Mouse (Mus musculus): ENCODE data around the gene Csnk1g1.

The Csnk1g1 gene

DNA sequence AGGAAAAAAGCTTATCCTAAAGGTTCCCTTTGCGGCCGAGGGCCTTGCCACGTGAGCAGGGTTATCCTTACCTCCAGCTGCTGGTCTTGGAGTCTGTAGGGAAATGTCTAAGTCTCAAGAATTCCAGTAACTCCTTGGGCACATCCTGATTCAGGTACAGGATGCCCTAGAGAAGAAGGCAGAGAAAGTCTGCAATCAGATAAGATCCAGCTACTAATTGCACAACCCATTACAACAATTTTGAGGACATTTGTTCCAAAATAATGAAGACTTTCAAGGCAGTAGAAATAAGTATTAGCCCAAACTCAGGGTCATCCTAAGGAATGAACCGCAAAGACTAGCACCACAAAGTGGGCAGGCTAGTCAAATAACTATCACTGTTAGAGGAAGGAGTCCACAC is 159.3 kb downstream of the Csnk1g1 start:
- no peak for DNase-seq (ENCODE audit: low spot score)

DNA sequence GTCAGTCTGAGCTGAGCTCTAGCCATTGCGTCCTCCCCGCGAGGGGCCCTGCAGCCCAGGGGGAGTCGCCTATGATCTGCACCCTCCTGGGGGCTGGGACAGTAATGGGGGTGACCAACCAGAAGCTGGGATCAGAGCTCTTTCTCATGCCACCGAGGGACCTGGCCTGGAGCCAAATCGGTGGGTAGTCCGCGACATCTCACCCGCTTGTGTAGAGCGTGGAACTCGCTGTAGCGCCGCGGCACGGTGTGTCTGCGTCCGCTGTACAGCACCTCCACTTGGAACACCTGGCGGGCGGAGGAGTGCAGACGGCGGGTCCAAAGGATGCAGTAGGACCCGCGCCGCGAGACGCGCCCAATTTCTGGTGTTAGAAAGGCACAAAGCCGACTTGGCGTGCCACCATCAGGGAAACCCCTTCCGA is 160.3 kb downstream of the Csnk1g1 start:
- DNase-seq (ENCODE audit: low spot score), result peak; percentile 46

DNA sequence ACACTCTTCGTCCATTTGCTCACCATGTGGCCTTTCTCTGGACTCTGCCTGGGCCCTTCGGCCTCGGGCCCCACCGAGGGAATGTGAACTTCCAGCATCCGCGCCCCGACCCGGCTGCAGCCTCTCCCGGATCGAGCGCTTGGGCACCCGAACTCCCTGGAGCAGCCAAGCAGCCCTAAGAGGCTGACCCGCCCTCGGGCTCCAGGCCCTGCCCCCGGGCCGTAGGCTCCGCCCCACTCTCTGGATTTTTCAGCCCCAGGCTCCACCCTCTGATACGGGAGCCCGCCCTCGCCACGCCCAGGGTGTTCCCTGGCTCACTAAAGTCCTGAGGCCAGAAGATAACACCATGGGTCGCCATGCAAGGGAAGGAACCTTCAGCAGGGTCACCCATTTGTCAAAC is 160.9 kb downstream of the Csnk1g1 start, which contains the start of gene Snx22:
Gene Snx22 (minus strand): TSS at position 137 of the 400 bp plus-strand sequence.
- peak; percentile 97 for DNase-seq (ENCODE audit: low spot score)

DNA sequence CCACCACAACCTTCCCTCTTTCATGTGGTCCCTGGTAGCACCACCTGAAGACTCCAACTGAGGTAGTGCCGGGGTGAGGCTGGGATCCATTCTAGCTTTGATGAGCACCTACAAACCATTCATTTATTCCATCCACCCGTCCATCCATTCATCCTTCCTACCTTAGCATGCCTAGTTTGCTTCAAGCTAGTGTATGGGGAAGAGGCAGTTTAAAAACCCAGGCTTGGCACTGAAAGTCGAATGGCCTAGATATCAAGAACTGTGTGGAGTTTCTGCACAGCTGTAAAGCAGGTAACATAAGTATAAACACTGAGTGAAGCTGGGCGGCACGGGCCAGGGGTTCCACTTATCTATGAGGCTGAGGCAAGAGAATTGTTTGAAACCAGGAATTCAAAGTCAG is 161.4 kb downstream of the Csnk1g1 start:
- no peak for DNase-seq (ENCODE audit: low spot score)

DNA sequence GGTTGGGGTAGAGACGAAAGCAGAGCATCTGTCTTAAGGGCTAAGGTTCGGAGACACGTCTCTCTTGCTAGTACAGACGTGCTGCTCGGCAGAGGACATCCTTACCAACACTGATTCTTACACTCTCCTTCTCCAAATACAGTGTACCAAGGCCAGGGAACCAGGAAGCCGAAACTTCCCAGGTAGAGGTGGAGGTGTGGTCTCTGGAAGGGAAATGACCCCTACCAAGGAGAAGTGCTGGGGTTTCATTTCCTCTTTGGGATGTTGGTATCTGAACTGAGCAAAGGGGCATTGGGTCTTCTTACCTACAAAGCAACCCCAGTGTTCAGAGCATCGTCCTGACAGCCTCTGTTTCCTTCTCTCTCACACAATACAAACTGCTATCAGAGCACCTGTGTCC is 164.0 kb downstream of the Csnk1g1 start:
- DNase-seq (ENCODE audit: low spot score), result no peak

DNA sequence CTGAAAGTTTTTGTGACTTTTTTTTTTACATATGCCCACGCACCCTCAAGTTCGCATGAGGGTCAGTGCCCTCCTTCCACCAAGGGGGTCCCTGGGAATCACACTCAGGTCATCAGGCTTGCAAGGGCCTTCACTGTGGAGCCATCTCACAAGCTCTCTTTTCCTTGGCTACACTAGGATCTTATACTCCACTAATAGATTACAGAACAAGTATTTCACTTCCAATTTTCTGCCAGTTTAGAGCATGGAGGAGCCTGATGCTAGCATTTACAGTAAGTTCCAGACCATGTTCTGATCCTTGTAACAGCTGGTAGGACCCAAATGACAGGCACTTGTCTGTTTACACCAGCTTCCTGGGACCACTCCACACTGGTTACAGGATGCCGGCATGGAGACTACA is 169.3 kb downstream of the Csnk1g1 start:
- DNase-seq (ENCODE audit: low spot score), result no peak

DNA sequence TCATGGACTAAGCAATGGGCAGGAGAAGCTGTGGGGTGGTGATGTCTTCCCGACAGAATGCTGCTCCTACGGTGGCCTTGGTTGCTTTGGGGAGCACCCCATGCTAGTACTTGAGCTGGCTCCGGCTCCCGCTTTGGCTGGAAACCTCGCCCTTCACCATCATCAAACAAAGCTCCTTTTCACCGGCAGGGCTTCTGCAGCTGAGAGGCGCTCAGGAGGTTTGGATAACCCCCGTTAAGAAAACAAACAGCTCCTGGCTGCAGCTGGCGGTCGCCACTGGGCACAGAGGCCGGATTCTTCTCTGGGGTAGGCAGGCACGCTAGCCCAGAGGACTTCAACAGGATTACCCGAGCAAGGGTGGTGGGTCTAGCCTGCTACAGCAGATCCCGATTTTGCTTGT is 169.8 kb downstream of the Csnk1g1 start:
- DNase-seq (ENCODE audit: low spot score), result no peak

DNA sequence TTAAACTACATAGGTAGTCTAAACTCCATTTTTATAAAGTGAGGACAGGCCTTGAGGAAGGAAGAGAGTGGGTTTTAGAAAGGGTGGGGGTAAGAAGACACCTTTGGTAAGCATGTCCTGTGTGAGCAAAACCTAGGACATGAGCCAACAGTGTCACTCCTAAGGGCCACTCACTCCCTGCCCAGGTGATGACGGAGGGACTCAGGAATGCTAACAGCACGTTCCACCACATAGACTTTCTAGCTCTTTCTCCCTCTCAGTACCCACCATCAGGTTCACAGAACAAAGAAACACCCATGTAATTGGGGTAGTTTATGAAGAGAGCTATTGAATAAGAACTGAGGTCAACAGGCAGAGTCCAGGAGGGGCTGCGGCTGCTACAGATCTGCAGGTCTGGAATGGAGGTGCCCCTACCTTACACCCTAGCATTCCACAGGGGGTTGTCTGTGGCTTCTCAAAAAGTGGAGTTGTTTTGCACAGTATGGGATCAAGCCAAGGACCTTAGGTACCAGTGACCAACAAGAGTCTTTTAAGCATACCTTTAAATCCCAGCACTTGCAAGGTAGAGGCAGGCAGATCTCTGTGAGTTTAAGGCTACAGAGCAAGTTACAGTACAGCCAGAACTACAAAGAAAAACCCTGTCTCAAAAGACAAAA is 172.2 kb downstream of the Csnk1g1 start:
- no peak for DNase-seq (ENCODE audit: low spot score)

DNA sequence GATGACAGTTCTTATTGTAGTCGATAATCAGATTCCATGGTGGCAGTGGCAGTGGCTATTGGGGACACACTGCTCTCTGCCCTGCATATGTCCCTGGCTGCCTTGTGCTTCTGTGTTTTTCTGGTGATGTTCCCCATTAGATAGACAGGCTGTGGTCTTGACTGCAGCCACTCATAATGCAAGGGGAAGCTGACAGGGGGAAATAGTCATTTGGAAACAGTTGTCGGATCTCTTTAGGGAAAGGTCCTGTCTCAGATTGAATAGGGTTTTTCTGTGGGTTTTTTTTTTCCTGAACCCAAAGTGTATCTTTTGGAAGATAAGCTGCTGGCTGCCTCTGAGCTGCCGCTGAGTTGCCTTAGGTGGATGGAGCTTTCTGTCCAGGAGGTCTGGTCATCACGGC is 173.3 kb downstream of the Csnk1g1 start:
- DNase-seq (ENCODE audit: low spot score), result no peak

DNA sequence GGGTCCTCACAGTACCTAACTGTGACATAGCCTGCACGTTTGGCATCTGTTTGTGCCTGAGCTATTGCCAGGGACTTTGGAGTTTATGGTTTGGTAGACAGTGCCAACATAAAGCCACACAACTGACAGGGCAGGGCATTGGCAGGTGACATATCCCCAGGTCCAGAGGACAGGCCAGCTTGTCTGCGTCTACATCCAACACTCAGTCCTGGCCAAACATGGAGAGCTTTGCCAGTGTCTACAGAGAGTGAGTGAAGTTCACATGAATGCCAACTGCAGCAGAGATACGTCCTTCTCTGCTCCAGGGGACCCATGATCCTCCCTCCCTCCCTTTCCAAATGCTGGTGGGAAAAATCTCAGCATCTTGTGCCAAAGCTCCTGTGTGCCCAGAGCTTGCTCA is 175.4 kb downstream of the Csnk1g1 start:
- DNase-seq (ENCODE audit: low spot score), result no peak

DNA sequence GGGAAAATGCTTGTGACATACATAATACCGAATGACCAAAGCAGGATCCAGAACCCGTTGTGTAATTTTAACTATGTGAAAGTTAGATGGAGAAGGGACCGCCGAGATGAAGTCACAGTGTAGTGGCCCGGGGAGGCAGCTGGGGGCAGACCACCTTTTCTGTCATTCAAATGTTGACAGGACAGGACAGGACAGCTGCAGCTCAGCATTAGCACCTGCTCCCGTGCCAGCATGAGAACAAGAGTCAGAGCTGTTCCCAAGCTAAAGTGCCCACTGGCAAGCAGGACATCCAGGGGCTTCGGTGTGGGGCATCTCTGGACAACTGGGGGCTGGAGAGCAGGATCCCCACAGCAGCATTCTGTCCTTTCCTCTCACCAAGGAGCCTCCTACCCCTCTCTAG is 178.3 kb downstream of the Csnk1g1 start:
- no peak for DNase-seq (ENCODE audit: low spot score)

DNA sequence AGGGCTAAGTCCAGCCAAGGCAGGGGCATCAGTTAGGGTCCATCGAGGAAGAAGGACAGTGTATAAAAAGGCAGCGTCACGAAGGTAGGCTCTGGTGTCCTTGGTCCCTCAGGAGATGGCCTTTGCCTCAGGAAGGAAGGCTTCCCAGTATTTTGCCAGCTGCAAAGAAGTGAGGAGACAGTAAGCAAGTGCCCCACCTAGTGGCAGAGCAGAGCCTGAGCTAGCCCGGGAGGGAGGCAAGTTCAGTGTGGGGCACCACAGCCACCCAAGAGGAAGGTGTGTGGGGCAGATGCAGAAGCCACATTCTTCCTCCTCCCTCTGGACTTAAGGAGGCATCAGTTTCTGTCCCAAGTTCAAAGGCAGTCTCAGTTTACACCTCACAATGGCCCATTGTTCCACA is 179.7 kb downstream of the Csnk1g1 start:
- peak; percentile 49 for DNase-seq (ENCODE audit: low spot score)

DNA sequence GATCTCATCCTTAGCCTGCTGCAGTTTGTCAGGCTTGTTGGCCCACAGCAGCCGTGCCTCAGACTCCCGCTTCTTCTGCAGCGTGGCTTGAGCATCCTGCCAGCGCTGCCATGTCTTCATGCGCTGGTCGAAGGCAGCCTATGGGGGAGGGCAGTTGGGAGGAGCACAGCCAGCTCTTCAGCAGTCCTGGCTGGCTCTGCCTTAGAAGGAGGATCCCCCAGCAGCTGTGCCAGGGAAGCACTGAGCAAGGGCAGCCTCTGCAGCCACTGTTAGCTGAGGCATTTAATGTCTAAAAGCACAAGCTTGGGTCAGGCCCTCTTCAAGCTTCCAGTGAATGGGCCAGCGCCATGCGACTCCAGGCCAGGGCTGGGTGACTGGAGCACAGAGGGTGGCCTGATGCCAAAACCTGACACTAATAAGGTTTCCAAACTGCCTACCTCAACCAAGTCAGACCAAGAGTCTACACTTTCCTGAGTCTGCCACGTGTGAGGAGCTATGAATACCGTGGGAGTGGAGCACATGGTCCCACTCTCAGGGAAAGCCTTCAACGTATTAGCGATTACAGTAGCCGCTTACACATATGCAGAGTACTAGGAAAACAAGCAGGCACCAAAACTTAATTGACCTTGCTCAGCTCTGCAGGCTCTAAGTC is 182.0 kb downstream of the Csnk1g1 start:
- no peak for DNase-seq (ENCODE audit: low spot score)

DNA sequence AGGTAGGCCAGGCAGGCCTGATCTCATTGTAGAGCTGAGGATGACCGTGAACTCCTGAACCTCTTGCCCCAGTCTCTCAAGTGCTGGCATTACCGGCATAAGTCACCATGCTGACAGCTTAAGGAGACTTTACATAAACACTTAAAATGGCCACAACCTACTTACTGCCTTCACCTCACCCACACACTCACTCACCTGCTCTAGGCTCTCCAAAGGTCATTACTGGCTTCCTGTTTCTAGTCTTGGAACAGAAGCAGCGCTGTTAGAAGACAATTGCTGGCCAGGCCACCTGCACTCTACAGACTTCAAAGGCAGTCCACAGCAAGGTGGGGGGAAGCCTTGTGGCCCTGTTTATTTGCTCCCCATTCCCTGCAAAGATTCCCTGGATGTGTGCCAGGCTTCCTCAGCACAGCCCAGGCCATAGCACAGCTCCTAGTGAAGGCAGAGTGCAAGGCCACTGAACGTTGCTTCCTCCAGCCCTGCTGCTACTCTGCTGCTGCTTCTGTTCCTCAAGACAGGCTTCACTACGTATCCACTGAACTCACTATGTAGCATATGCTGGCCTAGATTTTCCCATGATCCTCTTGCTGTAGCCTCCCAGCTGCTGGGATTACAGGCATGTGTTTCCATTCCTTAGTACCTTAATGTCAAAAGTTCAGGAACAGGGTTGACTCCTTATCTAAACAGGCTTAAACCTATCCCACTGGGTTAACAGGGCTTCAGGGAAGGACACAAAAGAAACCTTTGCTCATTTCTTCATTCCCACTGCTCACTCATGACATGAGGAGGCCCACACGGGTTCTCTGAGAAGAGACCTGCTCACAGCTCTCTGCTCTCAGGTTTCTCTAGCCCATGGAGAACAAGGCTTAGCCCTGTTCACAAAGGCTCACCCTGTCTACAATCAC is 182.9 kb downstream of the Csnk1g1 start:
- no peak for DNase-seq (ENCODE audit: low spot score)

DNA sequence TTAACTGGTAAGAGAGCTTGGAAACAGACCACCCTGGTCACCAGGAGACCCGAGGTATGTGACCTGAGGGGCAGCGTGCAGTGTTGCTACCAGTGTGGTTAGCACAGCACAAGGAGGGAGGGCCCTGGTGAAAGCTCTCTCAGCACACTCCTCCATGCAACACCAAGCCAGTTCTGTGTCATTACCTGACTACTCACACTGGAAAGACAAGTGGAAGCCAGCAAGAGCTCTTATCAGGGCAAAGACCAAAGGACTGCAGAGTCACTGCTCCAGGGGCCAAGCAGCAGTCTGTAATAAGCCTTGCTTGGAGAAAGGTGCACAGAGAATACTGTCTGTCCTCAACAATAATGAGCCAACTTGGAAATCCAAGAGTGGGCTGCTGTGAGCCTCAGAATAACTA is 183.9 kb downstream of the Csnk1g1 start:
- no peak for DNase-seq (ENCODE audit: low spot score)
